Mouse (Mus musculus) common myeloid progenitor, adult 5-6 weeks (primary cell): ENCODE measurements around the gene Scgb1a1. TPM values are rescaled to one million over a fixed set of nuclear protein-coding genes. Genes with fewer than 3 reads are reported as not detected.
"Not testable (repeated sequence)": the region's sequence is repeated elsewhere in the genome, so short reads cannot be mapped to it uniquely, and the experiment has no call there.

Experiments used
- ATAC-seq: replicated peaks from 2 replicates; pipeline ENCODE4 v1.8.0; 2016; ENCODE audit warnings: low read depth, mild to moderate bottlenecking, moderate TSS enrichment, inconsistent platforms; ENCODE audit not compliant: poor library complexity, severe bottlenecking
- total RNA-seq: library from RNA; stranded (forward); fragments of 200-1000, 187-1606 nt; gene quantifications from 2 replicates; pipeline ENCODE4 v1.2.3, GENCODE M21; 2017

Scgb1a1 gene
- total RNA-seq = not detected in 2 replicates

DNA sequence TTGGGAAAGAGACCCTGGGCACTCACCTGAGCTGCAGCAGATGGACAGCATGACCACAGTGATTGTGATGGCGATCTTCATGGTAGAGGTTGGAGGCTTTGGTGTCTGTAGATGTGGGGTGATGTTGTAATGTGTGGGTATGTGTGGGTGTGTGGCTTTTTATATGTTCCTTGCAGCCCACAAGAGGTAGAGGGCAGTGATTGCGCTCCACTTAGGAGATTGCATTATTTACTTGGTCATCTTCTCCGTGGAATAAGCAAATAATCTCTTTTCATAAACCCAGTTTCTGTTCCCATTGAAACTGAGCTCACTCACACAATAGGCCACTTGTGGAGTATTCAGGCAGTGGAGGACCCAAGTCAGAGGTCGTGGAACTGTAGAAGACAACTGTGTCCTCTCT lies at the start of gene Scgb1a1:
Gene Scgb1a1, minus strand, starts transcription at position 138 of the 400 bp plus-strand sequence.
- no peak for ATAC-seq

DNA sequence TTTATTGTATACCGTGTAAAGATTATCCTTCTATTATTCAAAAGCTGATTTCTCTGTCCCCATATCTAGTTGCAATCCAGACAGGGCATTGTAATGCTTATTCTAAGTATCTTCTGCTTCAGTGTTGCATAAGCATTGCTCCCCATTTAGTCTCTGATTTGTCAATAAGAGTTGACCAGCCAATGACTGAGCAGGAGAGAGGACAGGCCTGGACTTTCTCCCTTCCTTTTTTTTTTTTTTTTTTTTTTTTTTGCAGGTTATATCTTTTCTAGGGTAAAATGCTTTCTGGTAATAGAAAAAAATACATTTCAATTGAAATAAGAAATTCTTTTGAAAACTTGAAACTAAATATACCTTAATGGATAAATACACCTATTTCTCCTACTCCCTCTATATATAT lies 49.4 kb upstream of the Scgb1a1 start:
- ATAC-seq = no peak

DNA sequence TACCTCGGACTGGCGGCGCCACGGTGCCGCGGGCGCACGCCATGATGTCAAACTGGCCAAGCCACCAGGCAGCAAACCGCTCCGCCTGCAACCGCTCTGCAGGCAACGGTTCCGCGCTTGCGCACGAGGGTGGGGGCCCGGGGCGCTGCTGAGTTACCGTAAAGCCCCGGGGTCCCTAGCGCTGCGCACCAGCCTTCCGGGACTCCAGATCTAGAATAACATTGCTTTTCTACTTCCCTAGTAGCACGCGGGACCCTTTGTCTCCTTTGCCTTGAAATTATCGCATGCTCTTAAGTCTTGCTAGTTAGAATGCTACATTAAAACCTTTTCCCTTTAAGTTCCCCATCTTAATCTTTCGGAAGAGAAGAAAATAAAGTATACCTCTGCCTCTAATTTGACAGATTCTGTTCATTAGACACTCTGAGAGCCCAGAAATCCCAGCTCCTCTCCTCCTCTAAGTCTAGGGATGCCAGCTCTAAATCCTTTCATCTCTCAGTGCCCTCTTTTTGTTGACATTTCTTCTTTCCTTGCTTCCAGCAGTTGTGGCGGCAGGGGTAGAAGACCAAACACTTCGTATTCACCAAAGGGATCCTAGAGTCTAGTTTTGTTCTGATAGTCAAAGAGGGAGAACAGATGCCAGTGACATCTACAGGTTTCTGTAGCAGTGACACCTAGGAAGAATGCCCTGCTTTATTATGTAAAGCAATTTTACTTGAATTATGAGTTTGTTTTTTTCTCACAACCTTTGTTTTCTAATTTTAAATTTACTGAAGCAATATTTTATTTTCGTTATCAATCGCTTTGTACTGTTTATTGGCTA lies 48.0 kb upstream of the Scgb1a1 start, which contains the start of gene Asrgl1:
Gene Asrgl1, minus strand, starts transcription at position 125 of the 820 bp plus-strand sequence.
- ATAC-seq = peak; percentile 97

DNA sequence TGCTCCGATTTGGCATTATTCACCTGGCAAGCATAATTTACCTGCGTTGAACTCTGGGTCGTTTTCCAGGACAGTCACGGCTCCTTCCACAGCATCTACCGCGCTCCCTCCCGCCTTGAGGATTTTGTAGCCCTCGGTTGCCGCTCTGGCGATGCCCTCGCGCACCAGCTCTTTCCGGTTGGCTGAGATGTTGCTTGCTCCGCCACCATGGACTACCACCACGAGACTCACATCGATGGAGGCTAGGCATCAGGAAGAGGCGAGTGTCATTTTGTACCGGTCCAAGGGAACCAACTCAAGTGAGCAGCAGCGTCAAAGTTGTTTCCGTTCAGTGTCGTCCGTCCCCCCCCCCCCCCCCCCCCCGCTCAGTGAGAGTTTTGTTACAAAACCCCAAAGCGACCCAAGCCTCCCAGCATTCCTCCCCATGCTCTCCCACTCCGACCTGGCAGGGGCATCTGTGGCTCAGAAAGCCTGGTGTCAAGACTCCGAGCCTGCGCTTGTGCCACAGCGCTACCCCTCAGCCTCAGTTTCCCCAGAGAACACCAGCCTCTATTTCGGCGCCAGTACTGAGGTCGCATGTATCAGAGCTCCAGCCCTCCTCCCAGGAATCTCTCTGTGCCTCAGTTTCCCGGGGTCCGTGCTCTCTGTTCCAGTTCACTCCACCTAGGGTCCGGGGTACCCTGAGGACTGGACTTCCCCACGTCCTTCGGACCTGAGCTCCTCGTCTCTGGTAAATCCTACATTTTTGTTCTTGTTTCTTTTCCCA lies 47.2 kb upstream of the Scgb1a1 start:
- peak; percentile 39 for ATAC-seq

DNA sequence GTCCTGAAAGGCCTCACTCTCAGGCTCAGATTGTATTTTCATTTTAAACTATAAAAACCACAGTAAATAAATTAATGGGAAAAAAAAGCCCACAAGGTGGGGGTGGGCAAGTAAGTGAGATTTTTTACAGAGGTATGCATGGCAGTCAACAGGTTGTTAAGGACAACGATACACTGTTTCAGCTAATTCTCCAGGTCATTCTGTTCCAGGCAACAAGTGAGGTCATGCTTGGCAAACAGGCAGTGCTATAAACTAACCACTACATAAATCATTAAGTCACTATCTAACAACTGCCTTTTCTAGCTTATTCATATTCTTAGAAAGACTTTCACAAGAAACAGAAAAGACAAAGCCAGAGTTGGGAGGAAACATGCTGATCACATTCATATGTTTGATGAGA lies 42.2 kb upstream of the Scgb1a1 start:
- no peak for ATAC-seq

DNA sequence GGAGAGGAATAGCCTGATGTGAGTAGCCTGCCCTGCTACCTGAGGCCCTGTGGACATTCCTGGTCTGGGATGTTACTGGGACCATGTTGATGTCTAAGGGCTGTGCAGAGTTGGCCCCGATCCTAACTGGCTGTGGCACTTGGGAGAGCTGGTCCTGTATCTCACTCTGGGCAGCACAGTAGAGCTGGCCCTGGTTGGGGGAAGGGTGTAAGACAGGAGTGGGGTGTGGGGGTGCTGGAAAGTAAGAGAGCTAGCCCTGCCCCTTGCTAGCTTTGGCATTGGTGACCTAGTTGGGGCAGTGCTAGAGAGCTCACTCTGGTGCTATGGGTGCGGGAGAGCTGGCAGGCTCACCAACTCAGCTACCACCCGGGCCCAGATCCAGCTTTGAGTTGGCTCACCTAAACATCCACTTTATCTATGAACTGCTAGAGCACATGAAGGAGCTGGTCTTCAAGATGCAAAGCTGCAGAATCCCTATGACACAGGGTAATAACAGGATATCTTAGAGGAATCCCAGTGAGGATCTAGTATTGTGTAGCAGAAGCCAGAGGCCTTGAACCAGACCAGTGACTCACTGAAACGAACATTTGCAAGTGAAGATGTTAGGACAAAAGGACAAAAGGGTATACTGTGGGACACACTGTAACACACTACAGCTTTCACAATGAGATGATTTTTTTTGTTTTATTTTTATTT lies 40.9 kb upstream of the Scgb1a1 start:
- ATAC-seq = no peak

DNA sequence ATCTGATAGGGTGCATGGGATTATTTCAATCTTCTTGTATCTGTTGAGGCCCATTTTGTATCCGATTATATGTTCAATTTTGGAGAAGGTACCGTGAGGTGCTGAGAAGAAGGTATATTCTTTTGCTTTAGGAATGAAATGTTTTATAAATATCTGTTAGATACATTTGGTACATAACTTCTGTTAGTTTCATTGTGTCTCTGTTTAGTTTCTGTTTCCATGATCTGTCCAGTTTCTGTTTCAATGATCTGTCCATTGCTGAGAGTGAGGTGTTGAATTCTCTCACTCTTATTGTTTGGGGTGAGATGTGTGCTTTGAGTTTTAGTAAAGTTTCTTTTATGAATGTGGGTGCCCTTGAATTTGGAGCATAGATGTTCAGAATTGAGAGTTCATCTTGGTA lies 36.2 kb upstream of the Scgb1a1 start:
- ATAC-seq = not testable (repeated sequence)

DNA sequence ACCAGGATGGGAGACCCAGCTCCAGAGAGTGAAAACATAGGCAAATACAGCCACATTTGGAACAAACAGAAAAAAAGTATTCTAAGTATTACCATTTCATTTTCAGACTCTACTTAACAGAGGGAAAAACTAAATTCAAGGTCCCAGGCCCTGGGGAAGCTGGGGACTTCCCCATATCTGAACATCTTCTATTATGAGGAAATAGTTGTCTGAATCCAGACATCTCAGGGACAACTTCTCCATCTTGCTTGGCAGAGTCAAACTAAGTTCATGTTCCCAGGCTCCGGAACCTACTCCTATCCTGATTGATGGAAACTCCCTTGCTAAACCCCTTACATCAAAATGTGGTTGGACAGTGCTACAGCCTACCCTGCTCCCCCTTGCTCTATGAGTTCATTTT lies 34.6 kb upstream of the Scgb1a1 start:
- ATAC-seq = no peak

DNA sequence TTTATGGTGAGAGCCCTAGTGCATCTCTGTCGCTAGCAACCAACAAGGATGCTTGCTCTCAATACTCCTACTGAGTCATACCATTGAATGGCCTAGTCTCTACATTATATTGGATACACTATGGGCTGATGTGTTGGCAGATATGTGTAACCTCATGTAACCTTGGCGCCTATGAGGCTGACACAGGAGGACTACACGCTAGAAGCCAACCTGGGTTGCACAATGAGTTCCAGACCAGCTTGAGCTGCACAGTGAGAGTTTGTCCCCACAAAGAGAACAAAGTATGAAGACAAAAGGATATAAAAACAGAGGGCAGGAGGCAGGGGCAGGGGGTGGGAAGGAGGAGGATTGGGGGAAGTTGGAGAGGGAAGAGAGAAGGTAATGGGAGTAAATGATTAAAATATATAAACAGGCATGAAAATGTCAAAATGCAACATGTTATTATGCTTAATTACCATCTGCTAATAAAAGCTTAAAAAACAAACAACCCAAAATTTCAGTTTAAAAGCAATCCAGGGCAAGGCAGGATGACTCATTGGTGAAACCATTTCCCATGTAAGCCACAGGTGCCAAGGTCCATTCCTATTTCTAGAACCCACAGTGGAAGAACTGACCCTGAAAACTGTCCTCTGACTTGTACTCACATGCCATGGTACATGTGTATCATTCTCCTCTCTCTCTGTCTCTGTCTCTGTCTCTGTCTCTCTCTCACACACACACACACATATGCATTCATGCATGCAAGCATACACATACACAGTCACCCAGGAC lies 32.1 kb upstream of the Scgb1a1 start:
- no peak for ATAC-seq

DNA sequence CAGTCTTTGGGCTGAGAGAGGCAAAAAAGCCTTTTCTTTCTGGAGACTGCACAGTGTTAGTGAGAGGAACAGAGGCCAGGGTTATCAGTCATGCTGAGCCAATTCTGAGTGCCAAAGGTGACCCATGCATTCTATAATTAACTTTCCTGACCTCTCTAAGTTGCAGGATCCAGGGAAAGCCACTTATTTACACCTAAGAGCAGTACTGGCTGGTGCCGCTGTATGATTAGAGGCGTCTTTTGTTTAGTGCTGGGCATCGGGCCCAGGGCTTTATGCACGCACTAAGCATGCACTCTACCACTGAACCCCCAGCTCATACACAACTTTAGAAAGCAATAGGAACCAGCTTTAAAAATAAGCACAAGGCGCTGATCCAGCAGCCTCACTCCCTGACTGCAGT lies 29.5 kb upstream of the Scgb1a1 start:
- no peak for ATAC-seq

DNA sequence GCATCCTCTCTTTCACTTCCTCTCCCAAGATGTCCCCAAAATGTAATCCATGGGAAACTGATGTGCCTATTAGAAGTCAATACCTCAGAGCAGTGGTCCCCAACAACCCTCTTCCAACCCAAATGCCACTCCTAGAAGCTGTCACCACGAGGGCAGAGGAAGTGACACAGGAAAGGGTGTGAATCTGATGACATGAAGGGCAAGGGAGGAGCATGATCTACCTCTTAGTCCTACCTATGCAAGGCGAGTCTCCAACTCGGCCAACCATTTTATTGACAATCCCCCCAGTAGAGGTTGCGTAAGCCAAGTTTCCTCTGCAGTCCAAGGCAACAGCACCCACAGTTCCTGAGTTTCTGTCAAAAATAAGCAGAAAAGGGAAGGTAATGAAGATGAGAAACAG lies 28.5 kb upstream of the Scgb1a1 start:
- ATAC-seq = no peak

DNA sequence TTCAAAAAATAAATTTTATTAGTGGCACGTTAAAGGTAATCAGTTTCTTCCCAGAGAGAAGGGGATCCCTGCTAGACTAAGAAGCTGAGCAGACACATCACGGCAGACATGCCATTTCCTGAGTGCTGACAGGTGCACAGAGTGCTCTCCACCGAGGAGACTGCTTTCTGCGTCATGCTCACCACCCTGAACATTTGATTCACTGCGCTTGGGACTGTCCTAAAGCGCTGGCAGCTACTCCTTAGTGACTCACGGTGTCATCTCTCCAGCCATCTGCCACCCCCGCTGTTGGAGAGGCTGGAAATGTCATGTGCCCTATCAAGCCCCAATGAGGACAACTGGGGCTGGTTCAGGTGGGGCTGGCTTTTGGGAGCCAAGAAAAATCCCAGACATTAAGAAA lies 24.3 kb upstream of the Scgb1a1 start:
- no peak for ATAC-seq

DNA sequence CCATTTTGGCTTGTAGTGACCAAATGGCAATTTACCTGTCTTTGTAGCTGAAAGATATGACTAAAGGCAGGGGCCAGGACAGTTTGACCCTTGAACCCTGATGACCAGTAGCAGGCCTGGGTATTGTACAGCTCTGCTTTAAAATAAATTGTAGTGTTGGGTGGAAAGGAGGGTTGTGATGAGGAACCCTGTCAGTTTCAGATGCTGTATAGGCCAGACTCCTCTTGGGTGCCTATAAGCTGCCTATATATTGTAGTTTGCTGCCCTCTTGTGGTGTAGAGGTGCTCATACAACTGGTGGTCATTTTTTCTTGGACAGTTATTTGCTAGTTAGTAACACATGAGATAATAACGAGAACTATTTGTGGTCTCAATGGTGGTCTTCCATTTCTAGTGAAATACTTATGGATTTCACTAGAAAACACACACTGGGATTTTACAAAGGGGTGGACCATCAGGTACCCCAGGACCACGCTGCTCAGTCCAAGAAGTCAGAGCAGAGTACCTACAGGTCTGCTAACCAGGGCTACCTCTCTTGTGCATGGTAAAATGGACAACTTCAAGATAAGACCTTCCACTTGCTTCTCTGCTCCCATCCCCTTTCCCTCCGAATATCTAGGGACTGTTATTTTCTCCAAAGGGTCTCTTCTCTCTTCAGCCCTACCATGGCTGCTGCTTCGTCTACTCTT lies 22.6 kb upstream of the Scgb1a1 start:
- ATAC-seq = peak; percentile 85

DNA sequence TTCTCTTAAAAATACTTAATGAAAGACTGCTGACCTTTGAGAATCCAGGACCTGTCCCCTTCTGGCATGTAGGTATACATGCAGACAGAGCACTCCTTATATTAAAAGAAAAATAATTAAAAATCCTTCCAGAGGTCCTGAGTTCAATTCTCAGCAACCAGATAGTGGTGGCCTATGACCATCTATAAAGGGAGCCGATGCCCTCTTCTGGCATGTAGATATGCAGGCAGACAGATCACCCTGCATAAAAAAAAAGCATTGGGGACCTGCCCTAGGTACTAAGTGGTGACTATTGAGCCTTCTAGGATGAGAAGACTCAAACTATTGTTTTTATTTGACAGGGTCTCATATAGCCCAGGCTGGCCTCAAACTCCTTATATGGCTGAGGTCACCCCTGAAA lies 20.8 kb upstream of the Scgb1a1 start:
- ATAC-seq = no peak

DNA sequence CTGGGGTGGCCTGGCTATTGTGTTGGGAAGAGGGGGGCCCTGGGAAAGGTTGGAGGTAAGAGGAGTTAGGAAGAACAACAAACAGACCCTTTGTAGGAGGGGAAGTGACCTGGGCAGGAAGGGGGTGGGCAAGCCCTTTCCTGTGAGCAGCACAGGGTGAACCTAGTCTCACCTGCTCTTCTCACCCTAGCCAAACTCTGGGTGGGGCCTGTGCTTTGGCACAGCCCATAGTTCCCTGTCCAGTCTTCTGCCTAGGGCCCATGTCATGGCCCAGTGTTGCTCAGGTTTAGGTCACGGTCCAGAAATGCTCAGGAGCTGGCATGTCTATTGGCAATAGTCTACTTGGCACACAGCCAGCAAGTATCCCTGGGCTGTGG lies 19.6 kb upstream of the Scgb1a1 start:
- no peak for ATAC-seq

DNA sequence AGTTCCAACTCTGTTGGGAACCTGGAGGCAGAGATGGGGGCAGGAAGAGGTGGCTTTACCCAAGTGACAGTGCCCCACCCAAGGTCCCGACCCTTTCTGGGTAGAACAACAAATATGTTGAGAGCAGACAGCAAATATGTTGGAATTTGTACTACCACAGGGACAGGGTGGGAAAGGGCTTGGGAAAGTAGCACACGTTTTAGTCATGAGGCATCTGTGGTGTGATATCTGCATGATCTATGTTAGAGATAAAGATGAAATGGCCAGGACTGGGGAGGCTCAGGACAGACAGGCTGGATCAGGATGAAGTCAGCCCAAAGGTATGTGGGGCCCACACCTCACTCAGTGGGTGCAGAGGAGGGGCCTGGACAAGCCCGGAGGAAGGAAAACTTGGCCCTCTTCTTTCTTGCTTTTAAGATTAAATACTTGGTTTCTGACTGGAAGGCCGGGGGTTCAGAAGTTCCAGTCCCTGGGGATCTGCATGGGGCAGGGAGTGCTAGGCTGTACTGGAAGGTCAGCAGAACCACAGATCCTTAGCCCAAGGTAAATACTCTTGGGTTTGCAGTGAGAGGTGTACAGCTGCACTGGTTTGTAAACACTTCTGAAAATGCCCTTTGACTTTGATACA lies 19.1 kb upstream of the Scgb1a1 start:
- no peak for ATAC-seq

DNA sequence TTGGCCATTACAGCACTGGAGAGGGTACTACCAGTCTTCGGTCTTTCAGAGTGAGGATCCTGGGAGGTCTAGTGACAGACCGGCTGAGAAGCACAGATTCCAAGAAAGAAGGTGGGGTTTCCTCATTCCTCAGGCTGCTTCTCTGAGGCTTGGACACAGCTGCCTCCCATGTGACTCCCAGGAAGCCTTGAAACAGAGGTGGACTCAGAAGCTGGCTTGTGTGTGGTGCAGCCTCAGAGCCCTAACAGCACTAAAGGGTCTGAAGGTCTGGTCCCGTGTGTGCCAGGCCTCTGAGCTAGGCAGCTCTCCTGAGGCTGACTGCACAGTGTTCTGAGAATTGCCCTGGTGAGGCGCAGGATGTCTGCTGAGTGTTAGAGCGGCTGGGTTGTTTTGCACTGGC lies 18.3 kb upstream of the Scgb1a1 start:
- no peak for ATAC-seq

DNA sequence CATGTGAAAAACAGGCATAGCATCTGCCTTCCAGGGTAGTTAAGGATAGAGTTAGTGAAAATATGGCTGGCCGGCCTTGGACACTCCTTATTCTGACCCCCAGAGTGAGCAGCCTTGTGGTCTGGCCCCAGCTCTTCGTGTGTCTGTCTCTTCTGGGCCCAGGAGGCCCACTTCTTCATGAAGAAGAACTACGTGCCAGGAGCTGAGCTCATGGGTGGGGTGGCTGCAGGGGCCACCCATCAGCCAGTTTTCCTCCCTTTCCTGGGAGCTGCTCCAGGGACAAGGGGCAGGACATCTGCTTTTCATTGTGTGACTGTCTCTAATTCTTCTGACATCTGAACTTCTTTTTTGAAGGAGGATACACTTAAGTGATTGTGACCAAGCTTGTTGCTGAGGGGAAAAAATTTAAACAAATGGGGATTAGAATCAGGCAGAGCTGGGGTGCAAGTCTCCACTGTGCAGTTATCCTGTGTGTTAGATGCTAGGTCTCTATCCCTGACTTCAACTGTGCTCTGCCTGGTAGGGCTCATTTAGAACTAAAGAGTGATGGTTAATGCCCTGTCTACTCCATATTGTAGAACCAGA lies 17.4 kb upstream of the Scgb1a1 start:
- no peak for ATAC-seq

DNA sequence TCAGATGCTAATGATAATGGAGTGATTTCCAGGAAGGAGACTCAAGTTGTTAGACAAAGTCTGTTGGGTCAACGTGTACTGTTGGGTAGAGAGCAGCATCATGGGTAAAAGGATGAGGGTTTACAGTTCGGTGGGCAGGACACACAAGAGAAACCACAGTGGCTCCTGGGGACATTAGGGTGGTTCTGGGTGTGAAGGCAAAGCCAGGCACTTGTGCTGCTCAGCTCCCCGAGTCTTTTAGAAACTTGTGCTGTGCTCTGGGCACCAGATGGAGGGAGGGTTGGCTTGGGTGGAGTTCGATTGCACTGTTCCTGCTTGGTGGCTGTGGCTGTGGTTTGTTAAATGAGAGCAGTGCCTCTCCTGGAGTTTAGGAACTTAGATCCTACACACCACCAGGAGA lies 16.2 kb upstream of the Scgb1a1 start:
- no peak for ATAC-seq
